Mouse (Mus musculus) E14TG2a.4 (cell line): ENCODE measurements around the gene Pola1.
A peak's percentile ranks its signal among the peaks of the same experiment; 100 is the strongest.

Source experiments
- CTCF ChIP-seq: conservative IDR thresholded peaks from 2 replicates; pipeline ENCODE4 v1.5.1; 2014; ENCODE audit warnings: low read length
- NANOG ChIP-seq: IDR thresholded peaks from 2 replicates; pipeline ENCODE4 v1.6.1; 2014; ENCODE audit warnings: borderline replicate concordance, low read length, mixed read lengths
- POU5F1 ChIP-seq: IDR thresholded peaks from 2 replicates; pipeline ENCODE4 v1.6.1; 2014; ENCODE audit warnings: low read length, borderline replicate concordance

GRCm38 (mm10) chrX:93663919-93664586, 32.1 kb upstream of the Pola1 start:
- TF ChIP-seq CTCF (no peak), POU5F1 (peak; percentile 86), NANOG (peak; percentile 65; the same call in 1 of the 2 replicates)
